Mouse (Mus musculus): ENCODE data around the gene Btbd9.

GRCm38 (mm10) chr17:30402871-30403270 is 173.4 kb downstream of the Btbd9 start:
- TF ChIP-seq CTCF (IDR thresholded peaks at IDR 0.05; ENCODE audit: borderline replicate concordance, insufficient read depth, low read length): no peak
- TF ChIP-seq POLR2A (IDR thresholded peaks at IDR 0.05; ENCODE audit: low read depth, low read length): no peak
